Mouse (Mus musculus) brown adipose tissue, adult 24 weeks (tissue): Measurements from ENCODE around the gene Hoxd8. TPM values are rescaled to one million over a fixed set of nuclear protein-coding genes. Genes with fewer than 3 reads are reported as not detected.

ENCODE experiments used
- H3K27ac ChIP-seq: fragments of 200-500 bp; replicated peaks from 2 replicates; pipeline ENCODE4 v1.5.1; 2012; ENCODE audit warnings: low read depth, mild to moderate bottlenecking, low read length
- H3K4me1 ChIP-seq: fragments of 200-500 bp; 2 replicates; pipeline ENCODE4 v1.6.1; 2012; ENCODE audit warnings: low read length, mixed read lengths; ENCODE audit not compliant: control insufficient read depth, insufficient read depth, insufficient read length
- H3K4me3 ChIP-seq: fragments of 200-500 bp; 2 replicates; pipeline ENCODE4 v1.5.1; 2012; ENCODE audit warnings: low read depth, mild to moderate bottlenecking, low read length, moderate library complexity; ENCODE audit not compliant: insufficient read depth
- polyA plus RNA-seq: library from polyadenylated mRNA; stranded (reverse); fragments of >200 nt; gene quantifications from 2 replicates; pipeline ENCODE4 v1.2.4, GENCODE M21; 2012; ENCODE audit not compliant: missing spikeins, insufficient read depth, insufficient read length

Gene Hoxd8
- polyA plus RNA-seq, 1 experiment = 10.4 TPM

DNA sequence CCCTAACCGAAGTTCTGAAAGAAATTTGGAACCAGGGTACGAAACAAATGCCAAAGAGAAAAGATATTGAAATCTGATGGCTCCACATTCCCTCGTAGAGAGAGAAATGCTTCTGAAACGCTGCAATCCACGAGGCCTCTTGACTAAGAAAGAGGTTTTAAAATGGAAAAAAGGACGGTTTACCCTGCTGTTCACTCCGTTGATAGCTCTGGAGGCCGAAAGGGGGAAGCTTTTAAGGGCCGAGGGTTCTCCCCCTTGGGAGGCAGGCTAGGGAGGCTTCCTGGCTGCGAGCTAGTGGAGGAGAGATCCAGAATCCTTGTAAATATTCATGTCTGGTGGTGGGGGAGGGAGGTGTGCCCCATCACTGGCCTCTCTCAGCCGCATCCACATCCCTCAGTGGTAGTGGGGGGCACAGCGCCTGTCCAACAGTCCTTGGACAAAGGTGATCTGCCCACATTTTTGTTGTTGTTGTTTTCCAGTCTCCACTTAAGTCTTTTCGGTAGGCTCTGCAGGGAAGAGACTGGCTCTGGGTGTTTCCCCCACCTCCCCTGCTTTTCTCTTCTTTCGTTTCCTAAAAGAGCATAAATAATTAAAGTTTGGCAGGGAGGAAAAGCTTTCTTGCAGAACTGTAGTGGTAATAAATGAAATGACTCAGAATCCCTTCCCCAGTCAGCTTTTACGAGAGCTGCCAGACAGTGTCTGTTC, 25.4 kb upstream of the Hoxd8 start, which contains the start of gene Hoxd11:
Hoxd11 (plus strand) TSS at position 667 of the 705 bp plus-strand sequence.
- H3K4me1 ChIP-seq = no peaks in the 10 kb centered on the region; the same call in 1 of the 2 replicates
- no peak within 1 kb of the TSS for H3K27ac ChIP-seq
- no peak within 1 kb of the TSS for H3K4me3 ChIP-seq

DNA sequence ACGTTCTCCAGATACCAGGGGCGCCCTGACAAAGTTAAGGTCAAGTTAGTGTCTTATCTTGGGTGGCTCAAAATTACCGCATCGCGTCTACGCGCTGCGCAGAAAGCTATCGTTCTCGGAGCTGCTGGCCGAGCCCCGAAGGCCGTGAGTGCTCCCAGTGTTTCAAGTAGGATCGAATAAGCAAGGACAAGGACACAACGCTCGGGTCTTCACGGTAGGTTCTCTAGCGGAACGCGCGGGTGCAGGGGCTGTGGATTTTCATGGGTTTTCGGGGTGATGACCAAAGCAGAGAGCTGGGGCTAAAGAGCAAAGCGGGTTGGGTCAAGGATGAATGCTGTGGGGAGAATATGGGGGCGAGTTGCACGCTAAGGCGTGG, 24.8 kb upstream of the Hoxd8 start:
- no peak overlapping the region for H3K4me3 ChIP-seq
- H3K4me1 ChIP-seq = no peaks in the 10 kb centered on the region; the same call in 1 of the 2 replicates

DNA sequence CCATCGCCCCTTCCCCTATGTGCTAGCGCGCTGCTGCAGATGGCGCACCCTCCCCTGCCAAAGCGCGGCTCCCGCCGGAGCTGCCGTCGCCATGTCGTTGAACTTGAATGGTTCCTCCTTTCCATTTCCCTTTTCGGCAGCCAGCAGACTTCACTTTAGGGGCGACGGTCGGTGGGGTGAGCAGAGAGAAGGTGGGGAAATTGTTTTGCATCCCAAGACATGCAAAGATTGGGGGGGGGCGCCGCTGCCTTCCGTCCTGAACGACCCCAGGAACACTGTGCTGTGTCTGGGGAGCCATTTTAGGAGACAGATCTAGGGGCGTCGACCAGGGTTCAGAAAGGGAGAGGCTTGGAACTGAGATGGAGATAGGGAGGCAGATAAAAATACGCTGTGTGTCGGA, 24.4 kb upstream of the Hoxd8 start:
- Histone ChIP-seq H3K4me1 (no peaks in the 10 kb centered on the region; the same call in 1 of the 2 replicates), H3K27ac (no peak overlapping the region), H3K4me3 (no peak overlapping the region)

More for the DNA sequence above, 24.8 kb upstream of the Hoxd8 start:
- H3K27ac ChIP-seq = no peak overlapping the region

- Histone ChIP-seq H3K4me3 (no peak overlapping the region), H3K27ac (no peak overlapping the region), H3K4me1 (no peaks in the 10 kb centered on the region; the same call in 1 of the 2 replicates)
These were observed 23.6 kb upstream of the Hoxd8 start for GRCm38 (mm10) chr2:74680561-74681398.

DNA sequence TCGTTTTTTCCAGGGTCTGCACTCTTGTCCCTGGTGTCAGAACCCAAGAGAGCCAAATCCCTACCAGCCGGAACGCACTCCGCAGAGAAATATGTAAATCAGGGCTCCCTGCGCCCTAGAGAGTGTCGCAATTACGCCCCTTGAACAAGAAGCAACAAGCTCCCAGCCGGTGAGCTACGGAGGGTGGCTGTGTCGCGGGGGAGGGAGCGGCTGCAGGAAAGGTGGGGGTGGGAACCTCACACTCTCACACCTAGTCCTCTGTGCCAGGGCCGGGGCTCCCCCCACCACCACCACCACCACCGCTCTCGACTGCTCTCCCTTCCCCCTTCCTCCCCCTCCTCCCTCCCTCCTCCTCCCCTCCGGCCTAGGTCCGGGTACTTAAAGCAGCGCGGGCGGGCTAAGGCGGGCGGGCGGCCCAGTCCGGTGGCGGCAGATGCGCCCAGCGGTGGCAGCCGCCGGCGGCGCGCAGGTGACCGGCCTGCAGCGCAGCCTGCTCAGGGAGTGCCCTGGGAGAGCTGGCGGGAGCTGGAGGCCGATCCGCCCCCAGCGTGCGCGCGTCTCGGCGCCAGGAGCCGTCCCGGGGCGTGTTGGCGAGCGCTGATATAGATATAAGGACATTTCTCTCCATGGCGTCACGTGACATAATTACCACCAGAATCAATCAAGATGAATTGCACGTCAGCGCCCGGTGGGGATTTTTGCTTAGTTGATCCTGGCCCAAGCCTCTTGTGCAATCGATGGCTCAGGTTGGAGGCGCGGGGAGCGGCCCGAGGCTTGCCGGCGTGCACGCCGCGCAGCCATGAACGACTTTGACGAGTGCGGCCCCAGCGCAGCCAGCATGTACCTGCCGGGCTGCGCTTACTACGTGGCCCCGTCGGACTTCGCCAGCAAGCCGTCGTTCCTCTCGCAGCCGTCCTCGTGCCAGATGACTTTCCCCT, 22.6 kb upstream of the Hoxd8 start:
- Histone ChIP-seq H3K4me3 (peak overlapping the region; percentile 37), H3K4me1 (no peaks in the 10 kb centered on the region; the same call in 1 of the 2 replicates), H3K27ac (no peak overlapping the region)

DNA sequence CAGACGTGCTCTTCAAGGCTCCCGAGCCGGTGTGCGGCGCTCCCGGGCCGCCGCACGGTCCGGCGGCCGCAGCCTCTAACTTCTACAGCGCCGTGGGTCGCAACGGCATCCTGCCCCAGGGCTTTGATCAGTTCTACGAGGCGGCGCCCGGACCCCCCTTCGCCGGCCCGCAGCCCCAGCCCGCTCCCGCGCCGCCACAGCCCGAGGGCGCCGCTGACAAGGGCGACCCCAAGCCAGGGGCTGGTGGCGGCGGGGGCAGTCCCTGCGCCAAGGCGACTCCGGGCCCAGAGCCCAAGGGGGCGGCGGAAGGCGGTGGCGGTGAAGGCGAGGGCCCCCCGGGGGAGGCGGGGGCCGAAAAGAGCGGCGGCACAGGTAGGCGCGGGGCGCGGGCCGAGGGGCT, 21.6 kb upstream of the Hoxd8 start:
- Histone ChIP-seq H3K27ac (no peak overlapping the region), H3K4me1 (no peaks in the 10 kb centered on the region; the same call in 1 of the 2 replicates), H3K4me3 (no peak overlapping the region)

DNA sequence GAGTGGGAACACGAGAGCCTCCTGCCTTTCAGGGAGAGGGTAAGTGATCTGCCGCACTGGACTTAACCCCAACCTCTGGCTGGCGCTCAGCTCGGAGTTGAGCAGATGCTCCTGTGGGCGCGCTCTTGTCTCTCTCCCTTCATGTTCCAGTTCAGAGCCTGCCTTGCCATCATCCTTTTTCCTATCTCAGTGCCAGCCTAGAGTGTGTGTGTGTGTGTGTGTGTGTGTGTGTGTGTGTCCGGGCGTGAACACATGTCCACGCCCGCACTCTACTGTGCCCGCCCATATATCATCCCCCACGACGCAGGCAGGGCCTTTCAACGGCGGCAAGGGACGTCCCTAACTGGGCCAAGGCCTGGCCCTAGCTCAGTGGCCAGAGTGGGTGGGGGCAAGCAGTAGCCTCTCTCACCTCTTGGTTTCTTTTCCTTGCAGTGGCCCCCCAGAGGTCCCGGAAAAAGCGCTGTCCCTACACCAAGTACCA, 20.9 kb upstream of the Hoxd8 start:
- Histone ChIP-seq H3K27ac (no peak overlapping the region), H3K4me1 (no peaks in the 10 kb centered on the region; the same call in 1 of the 2 replicates), H3K4me3 (no peak overlapping the region)

DNA sequence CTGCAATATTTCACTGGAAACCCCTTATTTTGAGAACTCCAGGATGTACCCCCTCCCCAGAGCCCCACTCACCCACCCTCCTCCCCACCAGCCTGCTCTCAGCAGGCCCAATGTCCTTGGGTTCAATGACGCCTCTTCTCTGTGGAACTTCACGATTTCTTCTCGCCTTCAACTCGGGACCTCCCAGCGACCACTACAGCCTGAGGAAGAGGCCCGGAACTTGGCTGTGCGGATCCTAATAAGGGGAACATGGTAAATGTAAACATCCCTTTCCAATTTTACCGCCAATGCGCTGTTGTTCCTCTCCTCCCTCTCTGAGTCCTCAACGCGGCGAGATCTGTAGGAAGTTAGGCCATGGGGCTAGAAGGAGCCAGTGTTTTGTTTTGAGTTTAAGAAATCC, 20.3 kb upstream of the Hoxd8 start:
- Histone ChIP-seq H3K27ac (no peak overlapping the region), H3K4me1 (no peaks in the 10 kb centered on the region; the same call in 1 of the 2 replicates), H3K4me3 (no peak overlapping the region)

DNA sequence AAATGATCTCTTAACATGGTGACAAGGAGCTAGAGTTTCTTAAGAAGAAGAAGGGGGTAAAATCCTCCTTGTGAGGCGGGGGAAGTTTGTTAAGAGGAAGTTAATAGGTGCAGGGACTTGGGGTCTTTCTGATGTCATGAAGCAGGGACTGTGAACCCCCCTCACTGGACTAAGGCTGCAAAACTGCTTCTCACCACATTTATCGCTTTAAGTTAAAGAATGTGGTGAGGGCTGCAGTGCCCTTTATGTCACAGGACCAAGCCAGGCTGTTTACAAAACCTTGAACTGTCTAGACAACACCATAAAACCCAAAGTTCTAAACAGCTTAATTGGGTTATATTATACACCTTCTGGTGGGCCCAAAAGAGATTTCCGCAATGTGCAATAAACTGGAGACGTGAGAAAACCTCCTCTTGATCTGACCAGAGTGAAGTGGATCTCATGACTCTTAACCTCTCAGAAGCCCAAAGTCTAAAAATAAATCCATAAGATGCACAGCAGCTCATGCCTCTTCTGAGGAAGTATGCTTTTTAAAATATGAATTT, 19.3 kb upstream of the Hoxd8 start:
- Histone ChIP-seq H3K4me3 (no peak overlapping the region), H3K27ac (no peak overlapping the region), H3K4me1 (no peaks in the 10 kb centered on the region; the same call in 1 of the 2 replicates)

- Histone ChIP-seq H3K4me1 (no peaks in the 10 kb centered on the region; the same call in 1 of the 2 replicates), H3K4me3 (no peak overlapping the region), H3K27ac (no peak overlapping the region)
These were observed 18.0 kb upstream of the Hoxd8 start for GRCm38 (mm10) chr2:74686301-74686987.

- H3K4me3 ChIP-seq = no peak overlapping the region
These were observed 17.3 kb upstream of the Hoxd8 start for GRCm38 (mm10) chr2:74686988-74687697.

GRCm38 (mm10) chr2:74687698-74688555, 16.5 kb upstream of the Hoxd8 start:
- Histone ChIP-seq H3K27ac (no peak overlapping the region), H3K4me1 (0 out of 2 replicates have a peak, but pooled peaks cover 5% of the 10 kb centered on the region), H3K4me3 (no peak overlapping the region)

More at GRCm38 (mm10) chr2:74686988-74687697, 17.3 kb upstream of the Hoxd8 start:
- Histone ChIP-seq H3K4me1 (peaks cover 1% of the 10 kb centered on the region; the same call in 1 of the 2 replicates), H3K27ac (no peak overlapping the region)
